Mouse (Mus musculus) intestine, embryonic 15.5 days (tissue): ENCODE results near the gene Lama5. TPM values are rescaled to one million over a fixed set of nuclear protein-coding genes. Genes with fewer than 3 reads are reported as not detected.

ENCODE experiments used
- ATAC-seq: fragments of 200-750 bp; cut with Nextera tagmentation; 2 replicates; pipeline ENCODE4 v1.8.0; 2017; ENCODE audit warnings: moderate TSS enrichment, moderate library complexity
- H3K27ac ChIP-seq: fragments of 300-500 bp; sonication (generic); 2 replicates; pipeline ENCODE4 v1.5.1; 2015; ENCODE audit warnings: mild to moderate bottlenecking, inconsistent platforms
- H3K27me3 ChIP-seq: fragments of 300-500 bp; sonication (generic); replicated peaks from 2 replicates; pipeline ENCODE4 v1.6.1; 2015; ENCODE audit warnings: inconsistent platforms
- H3K36me3 ChIP-seq: fragments of 300-500 bp; sonication (generic); 2 replicates; pipeline ENCODE4 v1.6.1; 2015; ENCODE audit warnings: inconsistent platforms
- H3K4me1 ChIP-seq: fragments of 300-500 bp; sonication (generic); replicated peaks from 2 replicates; pipeline ENCODE4 v1.6.1; 2015; ENCODE audit warnings: inconsistent platforms
- H3K4me2 ChIP-seq: fragments of 300-500 bp; sonication (generic); replicated peaks from 2 replicates; pipeline ENCODE4 v1.6.1; 2015; ENCODE audit warnings: mild to moderate bottlenecking, inconsistent platforms
- H3K4me3 ChIP-seq: fragments of 300-500 bp; sonication (generic); replicated peaks from 2 replicates; pipeline ENCODE4 v1.5.1; 2015; ENCODE audit warnings: inconsistent platforms
- H3K9ac ChIP-seq: fragments of 300-500 bp; sonication (generic); 2 replicates; pipeline ENCODE4 v1.6.1; 2015; ENCODE audit warnings: inconsistent platforms
- H3K9me3 ChIP-seq: fragments of 300-500 bp; sonication (generic); 2 replicates; pipeline ENCODE4 v1.6.1; 2016; ENCODE audit warnings: inconsistent platforms
- WGBS: fragments of 180-500 bp; shearing (Covaris S2); methylation state at CpG from one replicate; pipeline ENCODE4 v1.1.7; 2015; 5-methylcytosine and 5-hydroxymethylcytosine counted together
- polyA plus RNA-seq: library from polyadenylated mRNA; unstranded; fragments of >200 nt; fragmentation: Nextera tagmentation; extraction: Ambion mirVana; gene quantifications from 2 replicates; pipeline ENCODE4 v1.2.1, GENCODE M21; 2015

The Lama5 gene
- polyA plus RNA-seq, 1 experiment from 2014 or later = 30.9 TPM

GRCm38 (mm10) chr2:180217587-180217986 lies 8.1 kb downstream of the Lama5 start:
- Histone ChIP-seq H3K4me1 (peaks cover 57% of the 10 kb centered on the region), H3K36me3 (no peaks in the 10 kb centered on the region), H3K9ac (no peak overlapping the region), H3K27ac (0 out of 2 replicates have a peak overlapping the region, but pooled peaks have one; percentile 3), H3K4me3 (no peak overlapping the region), H3K9me3 (no peaks in the 10 kb centered on the region), H3K4me2 (no peak overlapping the region), H3K27me3 (no peaks in the 10 kb centered on the region)
- WGBS = 83% methylated on average over 8 of the region's 8 CpGs
- no peak for ATAC-seq

GRCm38 (mm10) chr2:180216921-180217320 lies 8.7 kb downstream of the Lama5 start:
- Histone ChIP-seq H3K4me2 (no peak overlapping the region), H3K4me1 (peaks cover 51% of the 10 kb centered on the region), H3K36me3 (no peaks in the 10 kb centered on the region), H3K9ac (no peak overlapping the region), H3K4me3 (no peak overlapping the region), H3K27ac (no peak overlapping the region), H3K27me3 (no peaks in the 10 kb centered on the region), H3K9me3 (no peaks in the 10 kb centered on the region)
- 36% methylated on average over 5 of the region's 5 CpGs for WGBS
- no peak for ATAC-seq

- H3K4me1 ChIP-seq = peaks cover 50% of the 10 kb centered on the region
- H3K36me3 ChIP-seq = no peaks in the 10 kb centered on the region
- whole genome bisulfite sequencing = 49% methylated on average over 6 of the region's 6 CpGs
- H3K4me2 ChIP-seq = no peak overlapping the region
- no peaks in the 10 kb centered on the region for H3K27me3 ChIP-seq
- no peaks in the 10 kb centered on the region for H3K9me3 ChIP-seq
- ATAC-seq = peak; percentile 65
- peak overlapping the region; percentile 52 for H3K27ac ChIP-seq
- H3K9ac ChIP-seq = no peak overlapping the region
- no peak overlapping the region for H3K4me3 ChIP-seq
These were observed 9.7 kb downstream of the Lama5 start for GRCm38 (mm10) chr2:180215951-180216350.

- Histone ChIP-seq H3K9me3 (no peaks in the 10 kb centered on the region), H3K4me3 (no peak overlapping the region), H3K36me3 (no peaks in the 10 kb centered on the region), H3K27ac (peak overlapping the region; percentile 52), H3K4me2 (peak overlapping the region; percentile 30; the same call in 1 of the 2 replicates), H3K4me1 (peaks cover 44% of the 10 kb centered on the region), H3K9ac (peak overlapping the region; percentile 41; the same call in 1 of the 2 replicates), H3K27me3 (no peaks in the 10 kb centered on the region)
- ATAC-seq = peak; percentile 13
- WGBS = 32% methylated on average over 8 of the region's 8 CpGs
These were observed 10.6 kb downstream of the Lama5 start for GRCm38 (mm10) chr2:180215011-180215461.

GRCm38 (mm10) chr2:180214352-180214978 lies 11.2 kb downstream of the Lama5 start:
- ATAC-seq = peak; percentile 52
- peak overlapping the region; percentile 41; the same call in 1 of the 2 replicates for H3K9ac ChIP-seq
- 44% methylated on average over 4 of the region's 4 CpGs for WGBS

GRCm38 (mm10) chr2:180212255-180212654 lies 13.4 kb downstream of the Lama5 start:
- ATAC-seq = no peak
- WGBS = 91% methylated on average over 3 of the region's 3 CpGs

More at GRCm38 (mm10) chr2:180214352-180214978, 11.2 kb downstream of the Lama5 start:
- Histone ChIP-seq H3K9me3 (no peaks in the 10 kb centered on the region), H3K4me2 (peak overlapping the region; percentile 30), H3K27me3 (no peaks in the 10 kb centered on the region), H3K4me3 (no peak overlapping the region), H3K27ac (peak overlapping the region; percentile 52), H3K4me1 (peaks cover 40% of the 10 kb centered on the region), H3K36me3 (no peaks in the 10 kb centered on the region)

GRCm38 (mm10) chr2:180208976-180209375 lies 16.7 kb downstream of the Lama5 start:
- no peaks in the 10 kb centered on the region for H3K27me3 ChIP-seq
- H3K4me1 ChIP-seq = no peaks in the 10 kb centered on the region
- 80% methylated on average over 1 of the region's 1 CpGs for WGBS
- no peaks in the 10 kb centered on the region for H3K36me3 ChIP-seq
- no peak overlapping the region for H3K4me3 ChIP-seq
- no peaks in the 10 kb centered on the region for H3K9me3 ChIP-seq
- H3K9ac ChIP-seq = no peak overlapping the region
- no peak overlapping the region for H3K27ac ChIP-seq
- no peak overlapping the region for H3K4me2 ChIP-seq
- no peak for ATAC-seq

More at GRCm38 (mm10) chr2:180212255-180212654, 13.4 kb downstream of the Lama5 start:
- Histone ChIP-seq H3K9ac (no peak overlapping the region), H3K27ac (no peak overlapping the region), H3K4me3 (no peak overlapping the region), H3K36me3 (no peaks in the 10 kb centered on the region), H3K9me3 (no peaks in the 10 kb centered on the region), H3K4me2 (no peak overlapping the region), H3K4me1 (peaks cover 24% of the 10 kb centered on the region), H3K27me3 (no peaks in the 10 kb centered on the region)

GRCm38 (mm10) chr2:180207840-180208239 lies 17.8 kb downstream of the Lama5 start:
- Histone ChIP-seq H3K9ac (no peak overlapping the region), H3K4me2 (no peak overlapping the region), H3K4me1 (no peaks in the 10 kb centered on the region), H3K9me3 (no peaks in the 10 kb centered on the region), H3K27ac (no peak overlapping the region), H3K4me3 (no peak overlapping the region), H3K36me3 (no peaks in the 10 kb centered on the region), H3K27me3 (no peaks in the 10 kb centered on the region)
- 58% methylated on average over 7 of the region's 7 CpGs for WGBS
- ATAC-seq = peak; percentile 41

- WGBS = 81% methylated on average over 2 of the region's 2 CpGs
- Histone ChIP-seq H3K9me3 (no peaks in the 10 kb centered on the region), H3K4me2 (no peak overlapping the region), H3K9ac (no peak overlapping the region), H3K4me3 (no peak overlapping the region), H3K27ac (no peak overlapping the region), H3K27me3 (no peaks in the 10 kb centered on the region), H3K4me1 (no peaks in the 10 kb centered on the region), H3K36me3 (no peaks in the 10 kb centered on the region)
- ATAC-seq = no peak
These were observed 19.7 kb downstream of the Lama5 start for GRCm38 (mm10) chr2:180205956-180206280.

GRCm38 (mm10) chr2:180205083-180205955 lies 20.3 kb downstream of the Lama5 start:
- ATAC-seq = no peak
- Histone ChIP-seq H3K4me2 (no peak overlapping the region), H3K9me3 (no peaks in the 10 kb centered on the region), H3K4me1 (no peaks in the 10 kb centered on the region), H3K27me3 (no peaks in the 10 kb centered on the region), H3K36me3 (no peaks in the 10 kb centered on the region), H3K4me3 (no peak overlapping the region), H3K9ac (no peak overlapping the region), H3K27ac (no peak overlapping the region)
- 89% methylated on average over 12 of the region's 12 CpGs for WGBS

GRCm38 (mm10) chr2:180204501-180204900 lies 21.2 kb downstream of the Lama5 start:
- WGBS = 88% methylated on average over 9 of the region's 9 CpGs
- no peak overlapping the region for H3K4me3 ChIP-seq
- ATAC-seq = no peak

GRCm38 (mm10) chr2:180202805-180203204 lies 22.9 kb downstream of the Lama5 start:
- Histone ChIP-seq H3K27me3 (no peaks in the 10 kb centered on the region), H3K9ac (no peak overlapping the region), H3K4me2 (no peak overlapping the region), H3K9me3 (no peaks in the 10 kb centered on the region), H3K36me3 (no peaks in the 10 kb centered on the region), H3K27ac (no peak overlapping the region), H3K4me3 (no peak overlapping the region), H3K4me1 (no peaks in the 10 kb centered on the region)
- no peak for ATAC-seq
- 77% methylated on average over 10 of the region's 10 CpGs for WGBS

More at GRCm38 (mm10) chr2:180204501-180204900, 21.2 kb downstream of the Lama5 start:
- Histone ChIP-seq H3K9me3 (no peaks in the 10 kb centered on the region), H3K27ac (no peak overlapping the region), H3K4me1 (no peaks in the 10 kb centered on the region), H3K4me2 (no peak overlapping the region), H3K9ac (no peak overlapping the region), H3K27me3 (no peaks in the 10 kb centered on the region), H3K36me3 (no peaks in the 10 kb centered on the region)
